Comparison of ENCODE assay signal across 8 mouse cellular contexts in the genomic region with DNA sequence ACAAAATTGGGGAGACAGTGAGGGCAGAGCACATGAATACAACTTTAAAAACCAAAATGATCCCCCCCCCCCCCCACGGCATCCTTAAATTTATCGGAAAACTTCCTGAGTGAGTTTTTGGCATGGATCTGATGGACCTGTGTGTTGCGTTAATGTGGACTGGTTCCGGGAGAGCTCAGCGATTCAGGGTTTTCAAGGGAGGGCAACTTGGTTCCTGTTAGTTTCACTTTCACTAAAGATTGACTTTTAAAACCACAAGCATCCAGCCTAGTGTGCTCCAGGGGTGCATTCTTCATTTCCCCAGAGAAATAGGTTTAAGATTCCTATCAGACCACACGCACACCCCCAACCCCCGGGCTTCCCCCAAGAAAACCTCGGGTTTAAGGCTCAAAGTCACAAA. TPM values are rescaled to one million over a fixed set of nuclear protein-coding genes. Genes with fewer than 3 reads are reported as not detected.
DNase-seq lines count a peak whose midpoint lies in the region; ATAC-seq and TF ChIP-seq lines count a peak whose summit lies in the region.

No protein-coding gene starts in this region.

- H3K4me2 ChIP-seq in forebrain, embryonic 12.5 days: peak overlapping the region; percentile 89
- H3K4me2 ChIP-seq in intestine, embryonic 16.5 days (ENCODE audit: low read depth, low read length): peak overlapping the region; percentile 94
- peak overlapping the region; percentile 69 for H3K4me2 ChIP-seq in lung, embryonic 16.5 days (ENCODE audit: low read depth, low read length)
- peak overlapping the region; percentile 93 for H3K4me2 ChIP-seq in stomach, embryonic 16.5 days (ENCODE audit: low read depth, low read length)

- peak overlapping the region; percentile 100 for H3K9ac ChIP-seq in liver, adult 2 months (ENCODE audit: low read depth, low read length)
- H3K9ac ChIP-seq in forebrain, embryonic 12.5 days: 0 out of 2 replicates have a peak overlapping the region, but pooled peaks have one; percentile 87
- peak overlapping the region; percentile 85 for H3K9ac ChIP-seq in intestine, embryonic 16.5 days (ENCODE audit: low read depth, low read length)
- peak overlapping the region; percentile 93 for H3K9ac ChIP-seq in lung, embryonic 16.5 days (ENCODE audit: low read length)
- peak overlapping the region; percentile 89 for H3K9ac ChIP-seq in stomach, embryonic 16.5 days (ENCODE audit: low read length)

- 0 out of 2 replicates have a peak, but pooled peaks cover 2% of the 10 kb centered on the region for H3K4me1 ChIP-seq in liver, adult 2 months (ENCODE audit: control insufficient read depth, insufficient read depth, low read length)
- H3K4me1 ChIP-seq in forebrain, embryonic 12.5 days: peaks cover 8% of the 10 kb centered on the region; the same call in 1 of the 2 replicates
- peaks cover 2% of the 10 kb centered on the region; the same call in 1 of the 2 replicates for H3K4me1 ChIP-seq in intestine, embryonic 16.5 days (ENCODE audit: control insufficient read depth, insufficient read depth, low read length)
- H3K4me1 ChIP-seq in lung, embryonic 16.5 days (replicated peaks; ENCODE audit: control insufficient read depth, insufficient read depth, low read length): 0 out of 2 replicates have a peak, but pooled peaks cover 4% of the 10 kb centered on the region
- H3K4me1 ChIP-seq in stomach, embryonic 16.5 days (ENCODE audit: control insufficient read depth, insufficient read depth, low read length): no peaks in the 10 kb centered on the region

- WGBS in liver, adult 2 months: 9% methylated on average over 8 of the region's 8 CpGs
- 53% methylated on average over 8 of the region's 8 CpGs for WGBS in forebrain, embryonic 12.5 days
- 37% methylated on average over 8 of the region's 8 CpGs for WGBS in intestine, embryonic 16.5 days
- 28% methylated on average over 8 of the region's 8 CpGs for WGBS in lung, embryonic 16.5 days
- 29% methylated on average over 8 of the region's 8 CpGs for WGBS in stomach, embryonic 16.5 days

- H3K27me3 ChIP-seq in liver, adult 2 months (ENCODE audit: control insufficient read depth, insufficient read depth, low read length): no peaks in the 10 kb centered on the region
- H3K27me3 ChIP-seq in forebrain, embryonic 12.5 days: peaks cover 17% of the 10 kb centered on the region
- peaks cover 11% of the 10 kb centered on the region; the same call in 1 of the 2 replicates for H3K27me3 ChIP-seq in intestine, embryonic 16.5 days (replicated peaks; ENCODE audit: control insufficient read depth, insufficient read depth, low read length)
- H3K27me3 ChIP-seq in lung, embryonic 16.5 days (ENCODE audit: control insufficient read depth, insufficient read depth, low read depth, low read length): peaks cover 7% of the 10 kb centered on the region
- peaks cover 12% of the 10 kb centered on the region; the same call in 1 of the 2 replicates for H3K27me3 ChIP-seq in stomach, embryonic 16.5 days (ENCODE audit: control insufficient read depth, insufficient read depth, low read length)

- peak; percentile 85 for DNase-seq in liver, adult 2 months (ENCODE audit: extremely low read depth, low read depth, low spot score)
- no peak for DNase-seq in liver
- DNase-seq in layer of hippocampus, adult 9-10 months (ENCODE audit: low spot score): no peak
- no peak for DNase-seq in frontal cortex, postnatal 25 days (ENCODE audit: low spot score in 2 of 2)

- H3K79me2 ChIP-seq in liver, adult 2 months (ENCODE audit: control insufficient read depth, insufficient read depth, low read length): peaks cover 16% of the 10 kb centered on the region; the same call in 1 of the 2 replicates

- TF ChIP-seq CTCF in liver, adult 2 months (IDR thresholded peaks at IDR 0.05; ENCODE audit: low read depth, low read length): no peak

- no peak for TF ChIP-seq POLR2A in liver, adult 2 months (IDR thresholded peaks at IDR 0.05; ENCODE audit: extremely low read depth, insufficient read depth, low read length)

- H3K27ac ChIP-seq in liver, adult 2 months (replicated peaks; ENCODE audit: insufficient read depth, low read depth, low read length): peak overlapping the region; percentile 83
- H3K27ac ChIP-seq in forebrain, embryonic 12.5 days: no peak overlapping the region
- H3K27ac ChIP-seq in intestine, embryonic 16.5 days (ENCODE audit: low read length): peak overlapping the region; percentile 84; the same call in 1 of the 2 replicates
- peak overlapping the region; percentile 78 for H3K27ac ChIP-seq in lung, embryonic 16.5 days (ENCODE audit: low read length)
- no peak overlapping the region for H3K27ac ChIP-seq in stomach, embryonic 16.5 days (ENCODE audit: low read length)

- H3K36me3 ChIP-seq in liver, adult 2 months (ENCODE audit: control insufficient read depth, insufficient read depth, low read length): no peaks in the 10 kb centered on the region; the same call in 1 of the 2 replicates
- H3K36me3 ChIP-seq in forebrain, embryonic 12.5 days (replicated peaks): no peaks in the 10 kb centered on the region
- H3K36me3 ChIP-seq in intestine, embryonic 16.5 days (ENCODE audit: control insufficient read depth, insufficient read depth, low read length): no peaks in the 10 kb centered on the region
- no peaks in the 10 kb centered on the region for H3K36me3 ChIP-seq in lung, embryonic 16.5 days (ENCODE audit: control insufficient read depth, insufficient read depth, low read length)
- H3K36me3 ChIP-seq in stomach, embryonic 16.5 days (ENCODE audit: control insufficient read depth, insufficient read depth, low read length): no peaks in the 10 kb centered on the region

- no peak for ATAC-seq in forebrain, embryonic 12.5 days (ENCODE audit: low FRiP score)
- no peak for ATAC-seq in intestine, embryonic 16.5 days
- ATAC-seq in lung, embryonic 16.5 days (ENCODE audit: low read depth): no peak
- no peak for ATAC-seq in stomach, embryonic 16.5 days (ENCODE audit: insufficient read depth, low FRiP score)

- H3K9me3 ChIP-seq in forebrain, embryonic 12.5 days: no peaks in the 10 kb centered on the region
- H3K9me3 ChIP-seq in intestine, embryonic 16.5 days (ENCODE audit: control insufficient read depth, low read length): no peaks in the 10 kb centered on the region; the same call in 1 of the 2 replicates
- no peaks in the 10 kb centered on the region for H3K9me3 ChIP-seq in lung, embryonic 16.5 days (ENCODE audit: control insufficient read depth, low read length)
- no peaks in the 10 kb centered on the region for H3K9me3 ChIP-seq in stomach, embryonic 16.5 days (replicated peaks; ENCODE audit: control insufficient read depth, low read length)

- H3K4me3 ChIP-seq in liver, adult 2 months (ENCODE audit: insufficient read depth, low read depth, low read length): peak overlapping the region; percentile 98
- peak overlapping the region; percentile 84 for H3K4me3 ChIP-seq in forebrain, embryonic 12.5 days (replicated peaks)
- H3K4me3 ChIP-seq in intestine, embryonic 16.5 days (ENCODE audit: low read length): peak overlapping the region; percentile 73
- H3K4me3 ChIP-seq in lung, embryonic 16.5 days (ENCODE audit: low read length): peak overlapping the region; percentile 71
- H3K4me3 ChIP-seq in stomach, embryonic 16.5 days (replicated peaks; ENCODE audit: low read length): peak overlapping the region; percentile 75

RNA-seq across cellular contexts. Expression of a gene that starts 1.2 kb away (rescaled TPM):
- total RNA-seq in liver, adult 2 months (2014; rRNA removed): 6.5 and 7.0 TPM in 2 replicates
- 0.76 and 1.4 TPM in 2 replicates for polyA plus RNA-seq in liver, adult 2 months (2012; rRNA removed)
- 3.9 and 4.5 TPM in 2 replicates for polyA plus RNA-seq in forebrain, embryonic 12.5 days (2016; fragmentation: Nextera tagmentation; extraction: Ambion mirVana)
- polyA plus RNA-seq in intestine, embryonic 16.5 days (2015; fragmentation: Nextera tagmentation; extraction: Ambion mirVana): 4.9 and 5.8 TPM in 2 replicates
- polyA plus RNA-seq in lung, embryonic 16.5 days (2015; fragmentation: Nextera tagmentation; extraction: Ambion mirVana): 4.6 and 5.2 TPM in 2 replicates
- polyA plus RNA-seq in stomach, embryonic 16.5 days (2015; fragmentation: Nextera tagmentation; extraction: Ambion mirVana): 3.3 and 3.9 TPM in 2 replicates

RNA-seq across cellular contexts. Expression of a gene that starts 1.4 kb away (rescaled TPM):
- 0.92 and 1.9 TPM in 2 replicates for total RNA-seq in liver, adult 2 months (2014; rRNA removed)
- 4.1 and 5.6 TPM in 2 replicates for polyA plus RNA-seq in liver, adult 2 months (2012; rRNA removed)
- 3.3 and 4.2 TPM in 2 replicates for polyA plus RNA-seq in forebrain, embryonic 12.5 days (2016; fragmentation: Nextera tagmentation; extraction: Ambion mirVana)
- polyA plus RNA-seq in intestine, embryonic 16.5 days (2015; fragmentation: Nextera tagmentation; extraction: Ambion mirVana): 3.0 and 3.6 TPM in 2 replicates
- 6.0 and 6.1 TPM in 2 replicates for polyA plus RNA-seq in lung, embryonic 16.5 days (2015; fragmentation: Nextera tagmentation; extraction: Ambion mirVana)
- 2.1 and 2.9 TPM in 2 replicates for polyA plus RNA-seq in stomach, embryonic 16.5 days (2015; fragmentation: Nextera tagmentation; extraction: Ambion mirVana)

Comparison
In these comparisons a context has a peak if more than half of its experiments do, and no peak if none do; other contexts are left out.
1. H3K27ac ChIP-seq: peak in liver, adult 2 months (single experiment), intestine, embryonic 16.5 days (single experiment) and lung, embryonic 16.5 days (single experiment); none in forebrain, embryonic 12.5 days (single experiment) and stomach, embryonic 16.5 days (single experiment).
2. Peak in every context shown above with its lines, with median percentiles within 50 percentile points of each other: H3K4me3 ChIP-seq, H3K9ac ChIP-seq and H3K4me2 ChIP-seq.